Mouse (Mus musculus) kidney, postnatal 4 days (tissue): ENCODE measurements around the gene Bcl2l10.

Experiments used
- DNase-seq, 2 experiments: peaks; one replicate each; pipeline ENCODE4 v3.0.0; 2021; ENCODE audit warnings: mixed read lengths in 2 of 2

Gene Bcl2l10

DNA sequence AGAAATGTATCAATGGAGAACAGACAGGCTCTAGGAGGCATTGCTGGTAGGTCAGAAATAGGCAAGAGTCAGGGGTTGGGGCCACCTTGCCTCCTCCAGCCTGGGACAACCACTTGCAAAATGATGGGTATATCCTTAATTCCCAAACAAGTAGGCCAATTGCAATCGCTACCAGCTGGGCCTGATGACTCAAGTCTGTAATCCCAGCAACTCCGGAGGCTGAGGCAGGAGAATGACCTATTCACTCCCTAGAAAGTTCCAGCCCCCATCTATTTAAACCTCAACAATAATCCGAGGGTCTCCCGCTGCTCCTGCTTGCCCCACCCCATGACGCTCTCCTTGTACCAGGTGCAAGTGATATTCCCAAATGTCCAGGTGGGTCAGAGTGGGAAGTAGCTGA lies at the start of gene Bcl2l10:
Gene Bcl2l10, plus strand, starts transcription at position 301 of the 400 bp plus-strand sequence.
- no peak for DNase-seq

DNA sequence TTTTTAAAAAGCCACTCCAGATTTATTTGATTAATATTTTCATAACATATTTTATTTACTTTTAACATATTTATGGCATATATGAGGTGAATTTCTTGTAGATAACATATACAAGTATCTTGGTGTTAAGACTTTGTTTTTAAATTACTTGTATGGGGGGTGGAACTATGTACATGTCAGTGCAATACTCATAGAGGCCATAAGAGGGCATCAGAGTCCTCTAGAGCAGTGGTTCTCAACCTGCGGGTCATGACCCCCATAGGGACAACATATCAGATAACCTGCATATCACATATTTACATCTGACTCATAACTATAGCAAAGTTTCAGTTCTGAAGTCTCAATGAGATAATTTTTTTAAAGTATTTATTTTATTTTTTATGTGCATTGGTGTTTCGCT lies 48.2 kb upstream of the Bcl2l10 start:
- DNase-seq: no peak

DNA sequence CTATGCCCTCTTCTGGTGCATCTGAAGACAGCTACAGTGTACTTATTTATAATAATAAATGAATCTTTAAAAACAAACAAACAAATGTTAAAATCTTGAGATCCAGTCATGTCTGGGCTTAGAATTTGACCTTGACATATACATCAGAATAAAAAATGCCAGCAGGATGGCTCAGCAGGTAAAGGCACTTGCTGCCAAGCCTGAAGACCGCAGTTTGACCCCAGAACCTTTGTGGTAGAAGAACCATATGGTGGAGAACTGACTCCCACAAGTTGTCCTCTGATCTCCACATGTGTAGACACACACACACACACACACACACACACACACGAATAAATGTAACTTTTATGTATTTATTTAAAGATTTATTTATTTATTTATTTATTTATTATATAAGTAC lies 44.5 kb upstream of the Bcl2l10 start:
- no peak for DNase-seq

DNA sequence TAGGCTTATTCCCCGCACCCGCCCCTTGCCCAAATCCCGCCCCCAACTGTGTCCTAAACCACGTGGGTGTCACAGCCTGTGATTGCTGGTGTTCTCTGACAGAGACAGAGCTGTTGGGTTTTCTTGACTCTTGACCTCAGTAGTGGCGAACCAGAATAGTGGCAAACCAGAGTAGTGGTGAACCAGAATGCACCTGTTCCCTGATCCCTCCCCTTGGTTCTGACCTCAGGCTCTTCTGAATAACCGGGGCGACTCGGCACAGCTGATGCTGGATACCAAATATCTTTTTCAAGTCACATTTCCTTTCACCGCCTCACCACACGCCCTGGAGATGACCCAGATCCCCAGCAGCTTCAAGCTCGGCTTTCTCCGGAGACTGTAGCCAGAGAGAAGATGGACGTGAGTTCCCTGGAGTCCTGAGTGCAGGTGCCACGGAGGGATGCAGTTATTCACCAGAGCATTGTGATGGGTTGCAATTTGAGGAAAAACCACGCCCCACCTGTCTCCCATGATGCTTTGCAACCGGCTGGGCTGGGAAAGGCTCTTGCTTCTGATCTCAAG lies 43.8 kb upstream of the Bcl2l10 start:
- no peak for DNase-seq

DNA sequence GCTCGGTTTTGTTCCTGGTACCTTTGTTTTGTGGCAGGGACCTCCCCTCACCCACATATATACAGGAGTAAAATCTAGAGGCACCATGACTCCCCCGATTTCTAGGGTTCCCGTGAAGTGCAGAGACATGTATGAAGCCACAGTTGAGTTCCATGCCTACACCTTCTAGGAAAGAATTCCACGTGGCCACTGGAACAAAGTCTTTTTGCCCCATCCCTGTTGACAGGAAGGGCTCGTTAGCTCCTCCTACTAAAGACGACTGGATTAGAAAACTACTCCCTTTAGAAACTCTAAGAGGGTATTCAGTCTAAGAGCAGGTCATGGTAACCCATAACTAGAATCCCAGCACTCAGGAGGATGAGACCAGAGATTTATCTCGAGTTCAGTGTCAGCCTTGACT lies 43.3 kb upstream of the Bcl2l10 start:
- no peak for DNase-seq

DNA sequence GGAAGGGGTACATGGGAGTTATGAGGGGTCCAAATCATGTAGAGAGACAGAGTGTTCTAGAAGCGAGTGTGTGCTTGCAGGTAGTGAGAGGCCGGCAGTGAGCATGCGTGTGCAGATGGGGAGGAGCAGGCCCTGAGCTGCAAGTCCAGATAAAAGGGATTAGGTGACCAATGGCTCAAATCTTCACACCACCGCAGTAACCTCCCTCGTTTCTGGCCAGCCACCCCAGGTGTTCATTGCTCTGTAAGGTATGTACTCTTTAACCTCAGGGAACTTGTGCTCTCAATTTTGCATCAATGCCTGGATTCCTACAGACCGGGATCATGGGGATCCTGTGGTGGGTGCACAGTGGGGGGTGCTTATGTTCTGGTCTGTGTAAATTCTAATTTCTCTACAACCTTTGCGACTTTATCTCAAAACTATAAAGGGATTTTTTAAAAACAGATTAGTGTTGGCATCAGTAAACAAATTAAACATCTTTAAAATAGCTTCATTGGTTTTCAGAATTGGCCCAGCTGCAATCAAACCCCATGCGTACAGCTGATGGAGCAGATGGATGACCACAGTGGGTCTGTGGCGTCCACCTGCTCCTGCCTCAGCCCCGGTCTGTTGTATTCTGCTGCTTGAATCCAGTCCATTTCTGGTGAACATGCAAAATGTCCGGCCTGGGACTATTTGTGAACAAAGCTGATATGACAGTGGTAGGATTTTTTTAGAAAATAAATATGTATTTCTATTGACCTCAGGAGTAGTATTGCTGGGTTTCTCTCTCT lies 41.2 kb upstream of the Bcl2l10 start, which contains the start of gene Gnb5:
Gene Gnb5, plus strand, starts transcription at position 163 of the 773 bp plus-strand sequence.
- no peak for DNase-seq

DNA sequence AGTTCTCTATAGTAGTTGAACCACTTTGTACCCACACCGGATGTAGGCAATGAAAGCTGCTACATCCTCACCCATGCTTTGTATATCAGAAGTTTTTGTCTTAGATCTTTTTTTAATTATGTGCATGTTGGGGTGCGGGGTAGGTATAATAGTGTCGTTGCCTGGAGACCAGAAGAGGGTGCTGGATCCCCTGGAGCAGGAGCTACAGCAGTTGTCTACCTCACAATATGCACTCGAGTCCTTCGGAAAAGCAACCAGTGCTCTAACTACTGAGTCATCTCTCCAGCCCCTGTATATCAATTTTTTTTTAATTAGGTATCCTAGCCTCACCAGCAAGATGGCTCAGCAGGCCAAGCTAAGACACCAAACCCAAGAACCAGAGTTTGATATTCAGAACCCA lies 40.5 kb upstream of the Bcl2l10 start:
- DNase-seq: no peak

DNA sequence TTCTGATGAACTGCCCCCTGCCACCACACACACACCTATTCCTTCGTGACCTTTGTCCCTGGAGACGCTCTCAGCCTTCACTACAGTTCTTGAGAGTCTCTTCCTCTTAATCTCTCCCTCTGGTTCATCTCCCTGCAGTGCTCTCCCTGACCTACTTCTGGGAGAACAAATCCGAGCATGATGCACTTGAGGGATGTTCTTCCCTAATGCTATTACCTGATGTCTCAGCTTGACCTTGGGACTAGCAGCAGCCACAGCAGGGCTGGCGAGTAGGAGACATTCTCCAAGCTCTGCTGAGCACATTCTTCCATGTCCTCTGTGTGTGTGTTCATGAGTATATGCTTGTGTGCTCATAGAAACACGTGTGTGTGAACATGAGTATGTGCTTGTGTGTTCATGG lies 38.9 kb upstream of the Bcl2l10 start:
- no peak for DNase-seq

DNA sequence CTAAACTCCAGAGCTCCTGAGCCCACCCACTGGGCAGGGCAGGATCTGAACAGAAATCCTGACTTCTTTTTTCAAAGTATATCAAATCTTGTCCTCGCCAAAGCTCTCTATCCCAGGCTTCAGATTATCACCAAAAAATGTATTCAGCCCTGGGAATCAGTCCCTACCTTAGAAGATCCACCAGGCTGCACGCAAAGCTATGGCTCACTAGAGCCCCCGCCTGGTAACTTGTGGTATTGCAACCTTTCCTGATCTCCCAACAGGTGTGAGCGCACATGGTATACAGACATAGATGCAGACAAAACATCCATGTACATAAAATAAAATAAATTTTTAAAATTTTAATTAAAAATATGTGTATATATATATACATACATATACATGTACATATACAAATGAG lies 35.5 kb upstream of the Bcl2l10 start:
- DNase-seq: peak; percentile 88 to 90

DNA sequence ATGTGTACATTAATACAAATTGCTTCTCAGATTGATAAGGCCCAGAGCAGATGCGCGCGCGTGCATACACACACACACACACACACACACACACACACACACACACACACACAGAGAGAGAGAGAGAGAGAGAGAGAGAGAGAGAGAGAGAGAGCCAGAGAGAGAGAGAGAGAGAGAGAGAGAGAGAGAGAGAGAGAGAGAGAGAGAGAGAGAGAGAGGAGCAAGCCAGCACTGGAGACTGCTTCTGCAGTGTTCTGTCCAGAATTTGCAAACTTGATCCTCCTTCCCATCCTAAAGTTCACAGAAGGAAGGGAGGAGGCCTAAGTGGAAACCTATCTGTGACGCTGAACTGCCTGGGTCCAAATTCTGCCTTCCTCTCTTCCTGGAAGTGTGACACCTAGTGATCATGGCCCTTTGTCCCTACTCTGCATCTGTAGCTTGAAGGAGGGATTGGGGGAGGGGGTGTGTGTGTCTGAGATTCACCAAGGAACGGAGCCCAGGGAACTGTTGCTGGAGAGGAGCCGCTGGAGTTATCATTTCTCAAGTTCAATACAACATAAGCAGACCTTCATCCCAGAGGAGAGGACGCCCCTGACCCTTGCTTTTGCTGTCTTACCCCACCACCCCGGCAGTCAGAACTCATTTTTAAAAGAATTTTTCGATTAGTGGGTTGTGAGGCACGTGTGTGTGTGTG lies 34.3 kb upstream of the Bcl2l10 start:
- peak in 1 of 2 experiments; percentile 14 for DNase-seq

DNA sequence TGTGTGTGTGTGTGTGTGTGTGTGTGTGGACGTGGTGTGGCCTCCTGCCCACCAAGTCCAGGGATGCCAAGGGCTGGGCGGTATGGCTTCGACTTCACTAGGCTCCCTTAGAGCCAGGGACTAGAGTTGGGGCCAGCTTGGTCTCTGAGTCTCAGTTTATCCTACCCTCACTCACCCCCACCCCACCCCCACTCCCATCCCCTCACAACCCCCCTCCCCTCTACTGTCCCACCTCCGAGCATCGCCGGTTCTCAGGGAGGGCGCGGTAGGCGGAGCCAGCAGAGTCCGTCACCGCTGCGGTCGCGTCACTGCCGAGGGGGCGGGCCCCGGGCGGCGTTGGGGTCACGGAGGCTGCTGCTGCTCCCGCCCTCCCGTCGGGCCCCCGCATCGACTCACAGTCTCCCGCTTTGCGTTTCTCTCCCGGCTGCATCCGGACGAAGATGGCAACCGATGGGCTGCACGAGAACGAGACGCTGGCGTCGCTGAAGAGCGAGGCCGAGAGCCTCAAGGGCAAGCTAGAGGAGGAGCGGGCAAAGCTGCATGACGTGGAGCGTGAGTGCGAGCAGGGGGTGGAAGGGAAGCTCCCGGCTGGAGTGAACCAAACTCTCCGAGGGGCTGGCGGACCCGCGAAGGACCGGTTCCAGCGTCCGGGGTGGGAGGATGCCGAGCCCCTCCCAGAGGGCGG lies 33.6 kb upstream of the Bcl2l10 start:
- DNase-seq: peak; percentile 86 to 89

DNA sequence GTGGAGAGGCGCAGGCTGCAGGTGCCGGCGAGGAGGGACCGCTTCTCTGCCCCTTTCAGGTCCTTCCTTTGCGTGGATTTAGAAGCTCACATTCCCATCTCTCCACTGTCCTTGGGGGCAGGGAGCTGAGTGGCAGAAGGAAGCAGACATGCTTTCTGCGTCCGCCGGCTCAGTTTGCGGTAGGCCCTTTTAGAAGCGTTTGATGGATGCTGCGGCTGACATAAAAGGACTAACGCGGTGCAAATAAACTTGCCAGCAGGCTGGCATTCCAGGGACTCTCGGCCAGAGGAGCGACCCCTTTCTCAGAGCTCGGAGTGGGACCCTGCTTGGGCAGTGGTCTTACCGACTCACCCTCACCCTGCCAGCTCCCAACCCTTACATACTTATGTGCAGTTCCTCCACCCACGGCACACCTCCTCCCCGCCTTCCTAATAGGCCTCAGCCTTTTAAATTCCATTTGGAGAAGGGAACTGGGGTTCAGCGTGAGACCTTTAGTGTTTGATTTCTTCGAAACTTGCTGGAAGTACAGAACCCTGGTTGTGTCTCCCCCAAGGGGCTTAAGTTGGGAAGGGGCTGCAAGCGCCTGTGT lies 32.9 kb upstream of the Bcl2l10 start:
- no peak for DNase-seq

DNA sequence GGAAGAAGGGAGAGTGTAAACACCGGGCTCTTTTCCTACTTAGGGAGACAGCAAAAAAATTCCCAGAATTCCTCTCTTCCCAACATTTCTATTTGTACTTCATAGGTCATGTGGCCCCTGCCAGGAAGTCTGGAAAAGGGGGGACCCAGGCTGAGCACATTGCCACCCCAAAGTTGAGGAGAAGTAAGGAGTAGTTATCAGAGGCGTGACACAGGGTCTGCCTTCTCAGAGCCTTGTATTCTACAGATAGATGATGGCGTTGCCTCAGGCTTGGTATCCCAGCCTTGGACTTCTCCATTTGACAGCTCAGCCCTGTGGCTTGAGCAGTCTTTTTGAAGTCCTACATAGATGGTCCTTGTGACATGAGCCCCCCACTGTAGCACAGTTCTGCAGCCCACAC lies 32.3 kb upstream of the Bcl2l10 start:
- DNase-seq: no peak

DNA sequence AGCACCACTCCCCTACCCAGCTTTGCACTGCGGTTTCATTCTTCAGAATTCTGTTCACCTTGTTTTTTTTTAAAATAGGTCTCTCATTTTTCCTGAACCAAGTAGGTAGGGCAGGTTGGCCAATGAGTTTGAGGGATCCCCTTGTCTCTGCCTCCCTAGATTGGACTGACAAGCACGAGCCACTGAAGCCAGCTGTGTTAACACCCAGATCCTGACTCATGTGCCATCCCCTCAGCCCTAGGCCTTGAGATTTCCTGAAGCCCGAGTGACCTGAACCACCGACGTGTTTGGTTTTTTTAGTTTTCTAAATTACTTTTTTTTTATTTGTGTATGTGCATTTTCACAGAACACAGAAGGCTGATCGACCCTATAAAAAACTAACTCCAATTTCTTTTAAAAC lies 30.8 kb upstream of the Bcl2l10 start:
- no peak for DNase-seq

DNA sequence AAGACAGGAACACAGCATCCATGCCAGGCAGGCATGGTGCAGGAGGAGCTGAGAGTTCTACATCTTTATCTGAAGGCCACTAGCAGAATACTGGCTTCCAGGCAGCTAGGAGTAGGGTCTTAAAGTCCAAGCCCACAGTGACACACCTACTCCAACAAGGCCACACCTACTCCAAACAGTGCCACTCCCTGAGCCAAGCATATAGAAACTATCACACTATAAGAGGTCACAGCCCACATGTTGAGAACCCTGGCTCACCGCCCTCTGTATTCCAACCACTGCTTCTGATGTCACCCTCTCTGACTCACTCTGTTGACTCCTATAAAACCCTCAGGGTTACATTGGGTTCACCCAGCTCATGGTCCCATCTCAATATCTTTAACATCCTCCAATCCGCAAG lies 29.4 kb upstream of the Bcl2l10 start:
- no peak for DNase-seq

DNA sequence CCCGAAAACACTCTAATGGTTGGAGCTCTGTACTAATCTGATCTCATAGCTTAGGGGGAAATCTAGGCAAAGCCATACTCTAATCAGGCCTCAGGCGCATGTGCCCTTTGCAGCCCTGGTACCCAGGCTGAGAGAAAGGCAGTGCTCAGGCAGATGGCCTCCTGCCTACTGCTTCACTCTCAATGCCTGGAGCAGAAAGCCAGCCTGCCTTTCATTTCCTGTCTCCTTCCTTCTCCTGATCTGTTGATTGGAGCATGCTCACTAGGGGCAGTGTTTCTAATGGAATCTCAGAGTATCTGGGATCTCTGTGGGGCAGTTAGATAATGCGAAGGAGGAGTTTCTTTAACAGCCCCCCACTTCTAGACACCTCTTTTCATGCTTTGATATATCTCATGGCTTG lies 28.2 kb upstream of the Bcl2l10 start:
- DNase-seq: no peak

DNA sequence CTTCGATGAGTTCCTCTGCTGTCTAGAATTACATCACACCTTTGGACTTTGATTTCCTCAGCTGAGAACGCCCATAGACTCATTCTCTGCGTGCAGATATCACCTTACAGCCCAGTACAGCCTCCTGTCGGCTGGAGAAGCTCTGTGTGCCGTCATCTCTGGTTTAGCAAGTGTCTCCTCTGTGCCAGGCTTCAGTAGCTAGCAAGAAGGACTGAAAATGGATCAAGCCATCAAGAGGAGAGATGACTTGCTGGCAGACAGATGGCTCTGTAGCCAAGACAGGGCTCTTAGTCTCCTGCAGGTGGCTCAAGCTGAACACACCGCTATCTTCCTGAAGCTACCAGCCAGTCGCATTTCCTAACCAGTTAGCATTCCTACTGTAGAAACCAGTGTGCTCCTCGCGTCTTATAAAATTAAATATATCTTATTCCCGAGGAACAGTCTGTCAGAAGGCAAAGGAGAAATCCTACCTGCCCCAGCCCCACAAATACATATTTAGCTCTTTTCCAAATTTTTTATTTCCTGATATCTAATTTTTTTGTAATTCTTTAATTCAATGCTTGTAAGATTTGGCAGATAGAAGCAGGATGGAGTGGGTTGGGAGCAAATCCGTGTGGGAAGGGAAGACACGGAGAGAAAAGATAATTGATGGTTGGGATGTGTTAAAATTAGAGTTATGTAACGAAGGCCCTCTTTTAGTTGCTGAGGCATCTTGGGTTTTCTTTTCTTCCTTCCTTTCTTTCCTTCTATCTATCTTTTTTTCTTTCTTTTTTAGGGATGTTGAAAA lies 25.3 kb upstream of the Bcl2l10 start:
- DNase-seq: no peak

DNA sequence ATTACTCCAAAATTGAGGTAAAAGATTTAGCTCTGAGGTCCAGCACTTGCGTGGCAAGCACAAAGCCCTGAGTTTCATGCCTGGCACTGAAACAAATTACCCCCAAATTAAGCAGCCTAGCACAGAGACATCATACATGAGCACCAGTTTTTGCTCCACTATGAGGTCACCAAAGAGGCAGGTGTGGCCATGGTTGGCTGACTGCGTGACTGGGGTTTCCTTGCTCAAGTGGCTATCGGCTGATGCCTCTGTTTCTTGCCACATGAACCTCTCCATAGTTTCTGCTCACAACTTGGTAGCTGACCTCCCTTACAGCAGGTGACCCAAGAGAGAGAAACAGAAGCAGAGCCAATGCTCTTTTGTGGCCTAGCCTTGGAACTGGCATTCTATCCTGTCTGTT lies 19.5 kb upstream of the Bcl2l10 start:
- DNase-seq: no peak

DNA sequence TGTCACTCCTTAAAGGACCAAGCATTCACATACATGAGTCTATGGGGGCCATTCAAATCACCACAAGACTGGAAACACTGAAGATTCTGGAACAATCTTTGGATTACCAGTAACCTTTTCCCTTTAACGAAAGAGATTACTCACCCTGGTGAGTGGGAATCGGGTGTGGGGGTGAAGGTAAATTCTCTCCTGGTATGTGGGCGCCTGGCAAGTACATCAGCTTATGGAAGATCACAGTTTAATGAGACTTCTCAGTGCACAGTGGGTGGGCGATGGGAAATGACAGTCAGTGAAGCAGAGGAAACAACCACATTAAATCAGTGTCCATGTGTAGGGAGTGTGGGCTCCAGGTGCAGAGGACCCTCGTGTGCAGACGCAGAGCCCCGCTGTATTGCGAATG lies 16.7 kb upstream of the Bcl2l10 start:
- no peak for DNase-seq

DNA sequence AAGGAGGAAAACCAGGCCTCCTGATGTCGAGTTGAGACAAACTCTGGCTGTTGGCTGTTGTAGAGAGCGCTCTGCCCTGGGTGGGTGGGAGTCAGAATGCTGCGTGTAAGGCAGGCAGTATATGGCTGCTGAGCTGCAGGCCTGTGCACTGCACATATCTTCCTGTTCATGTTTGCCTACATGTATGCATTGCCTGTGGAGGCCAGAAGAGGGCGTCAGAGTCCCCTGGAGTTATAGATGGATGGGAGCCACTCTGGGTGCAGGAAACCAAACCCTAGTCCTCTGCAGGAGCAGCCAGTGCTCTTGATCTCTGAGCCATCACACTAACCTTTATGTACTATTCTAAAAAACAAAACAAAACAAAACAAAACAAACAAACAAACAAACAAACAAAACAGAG lies 13.1 kb upstream of the Bcl2l10 start:
- no peak for DNase-seq

DNA sequence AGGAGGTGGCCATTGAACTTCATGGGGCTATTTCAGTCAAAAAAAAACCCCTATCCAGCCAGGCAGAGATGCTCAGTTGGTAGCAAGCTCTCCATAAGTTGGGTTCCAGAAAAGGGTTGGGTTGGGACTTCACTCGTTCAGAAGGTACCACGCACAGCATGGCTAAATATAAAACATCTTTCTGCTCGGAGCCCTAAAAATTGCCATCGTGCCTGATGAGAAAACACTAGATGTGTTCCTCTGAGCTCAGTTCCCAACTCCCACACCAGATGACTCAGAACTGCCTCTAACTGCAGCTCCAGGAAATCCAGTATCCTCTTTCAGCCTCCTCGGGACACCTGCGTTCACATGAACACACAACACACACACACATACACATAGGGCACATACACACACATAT lies 9.5 kb upstream of the Bcl2l10 start:
- DNase-seq: no peak

DNA sequence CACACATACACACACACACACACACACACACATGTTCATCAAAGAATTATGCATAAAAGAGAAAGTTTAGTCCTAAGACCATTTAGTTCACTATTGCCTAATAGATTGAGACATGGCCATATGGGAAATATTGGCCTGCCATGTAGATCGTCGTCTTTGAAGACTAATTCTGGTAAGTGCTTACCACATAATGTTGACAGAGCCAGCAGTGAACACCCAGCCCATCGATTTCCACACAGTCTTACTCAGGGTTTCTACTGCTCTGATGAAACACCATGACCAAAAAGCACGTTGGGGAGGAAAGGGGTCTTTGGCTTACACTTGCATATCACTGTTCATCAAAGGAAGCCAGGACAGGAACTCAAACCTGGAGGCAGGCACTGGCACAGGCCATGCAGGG lies 5.1 kb upstream of the Bcl2l10 start:
- DNase-seq: no peak
